Mouse (Mus musculus): ENCODE results near the gene Gm21119.
"Not testable (repeated sequence)": the region's sequence is repeated elsewhere in the genome, so short reads cannot be mapped to it uniquely, and the experiment has no call there.

Gm21119 gene
- long read RNA-seq, experiment 1 = 0 reads
- long read RNA-seq, experiment 2 = 0 reads

DNA sequence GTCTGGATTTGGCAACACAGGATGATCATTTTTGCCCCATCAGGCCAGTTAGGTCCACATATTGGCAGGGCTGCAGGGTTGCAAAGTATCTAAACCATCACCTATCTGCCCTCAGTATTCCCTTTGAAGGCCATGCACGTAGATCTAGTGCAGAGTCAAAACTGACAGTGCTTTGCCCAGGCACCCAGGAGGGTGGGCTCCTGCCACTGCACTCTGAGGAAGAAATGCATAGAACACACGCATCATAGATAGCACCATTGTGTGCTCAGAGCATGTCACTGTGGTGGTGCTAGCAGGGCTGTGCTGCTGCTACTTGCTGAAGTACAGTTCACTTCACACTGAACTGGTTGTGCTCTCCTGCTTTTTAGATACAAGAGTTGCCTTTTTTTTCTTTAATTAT is at the start of gene Gm21119:
Gm21119 (plus strand) TSS at position 301 of the 400 bp plus-strand sequence.
- intact Hi-C loops (cut with DNase I) = not testable (repeated sequence)

DNA sequence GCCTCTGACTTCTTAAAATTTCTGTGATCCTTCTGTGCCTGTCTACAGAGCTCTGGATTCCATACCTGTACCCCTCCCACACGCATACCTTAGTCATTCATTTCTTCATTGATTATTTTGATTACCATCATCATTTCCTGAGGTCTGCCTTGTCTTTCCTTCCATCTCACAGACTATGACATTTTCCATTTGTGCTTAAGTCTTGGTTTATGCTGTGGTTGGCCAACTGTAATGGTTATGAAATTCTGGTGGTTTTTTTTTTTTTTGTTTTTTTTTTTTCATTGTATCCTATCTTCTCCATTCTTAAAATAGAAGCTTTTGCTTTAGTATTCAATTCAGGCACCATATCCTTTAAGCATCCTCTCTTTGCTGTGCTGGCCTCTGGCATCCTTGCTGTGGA is 48.0 kb upstream of the Gm21119 start:
- intact Hi-C loops (cut with DNase I) = not testable (repeated sequence)

DNA sequence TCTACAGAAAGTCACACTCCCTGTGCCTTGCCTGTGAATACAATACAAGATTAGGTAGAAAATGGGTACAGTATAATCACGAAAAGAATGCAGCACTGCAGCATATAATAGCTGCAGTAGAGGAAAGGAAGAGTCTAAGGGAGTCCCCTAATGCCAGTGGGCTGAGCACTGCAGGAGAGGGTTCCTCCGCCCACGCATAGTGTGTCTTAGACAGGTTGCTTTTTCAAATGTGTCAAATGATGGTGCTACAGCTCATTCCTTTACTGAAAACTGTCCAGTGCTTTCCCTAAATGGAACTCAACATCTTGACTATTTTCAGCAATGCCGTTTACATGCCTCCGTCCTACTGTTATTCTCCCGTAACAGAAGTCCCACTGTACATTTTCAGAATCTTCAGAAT is 33.6 kb upstream of the Gm21119 start:
- intact Hi-C loops (cut with DNase I) = not testable (repeated sequence)

DNA sequence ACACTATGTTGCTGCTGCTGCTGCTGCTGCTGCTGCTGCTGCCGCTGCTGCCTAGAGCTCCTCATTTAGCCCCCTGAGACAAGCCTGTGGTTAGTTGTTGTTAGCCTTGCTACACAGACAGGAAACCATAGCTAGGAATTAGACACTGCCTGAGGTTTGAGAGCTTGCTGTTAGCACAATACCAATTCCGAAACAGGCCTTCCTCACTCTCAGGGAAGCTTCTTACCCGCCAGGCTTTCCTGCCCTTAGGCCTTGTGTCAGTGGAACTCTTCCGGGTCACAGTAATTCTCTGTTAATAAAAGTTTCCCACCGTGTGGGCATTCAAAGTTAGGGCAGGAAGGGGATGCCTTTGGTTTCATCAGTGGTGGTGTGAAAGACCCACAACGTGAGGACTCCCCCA is 31.9 kb upstream of the Gm21119 start:
- intact Hi-C loops (cut with DNase I) = not testable (repeated sequence)

DNA sequence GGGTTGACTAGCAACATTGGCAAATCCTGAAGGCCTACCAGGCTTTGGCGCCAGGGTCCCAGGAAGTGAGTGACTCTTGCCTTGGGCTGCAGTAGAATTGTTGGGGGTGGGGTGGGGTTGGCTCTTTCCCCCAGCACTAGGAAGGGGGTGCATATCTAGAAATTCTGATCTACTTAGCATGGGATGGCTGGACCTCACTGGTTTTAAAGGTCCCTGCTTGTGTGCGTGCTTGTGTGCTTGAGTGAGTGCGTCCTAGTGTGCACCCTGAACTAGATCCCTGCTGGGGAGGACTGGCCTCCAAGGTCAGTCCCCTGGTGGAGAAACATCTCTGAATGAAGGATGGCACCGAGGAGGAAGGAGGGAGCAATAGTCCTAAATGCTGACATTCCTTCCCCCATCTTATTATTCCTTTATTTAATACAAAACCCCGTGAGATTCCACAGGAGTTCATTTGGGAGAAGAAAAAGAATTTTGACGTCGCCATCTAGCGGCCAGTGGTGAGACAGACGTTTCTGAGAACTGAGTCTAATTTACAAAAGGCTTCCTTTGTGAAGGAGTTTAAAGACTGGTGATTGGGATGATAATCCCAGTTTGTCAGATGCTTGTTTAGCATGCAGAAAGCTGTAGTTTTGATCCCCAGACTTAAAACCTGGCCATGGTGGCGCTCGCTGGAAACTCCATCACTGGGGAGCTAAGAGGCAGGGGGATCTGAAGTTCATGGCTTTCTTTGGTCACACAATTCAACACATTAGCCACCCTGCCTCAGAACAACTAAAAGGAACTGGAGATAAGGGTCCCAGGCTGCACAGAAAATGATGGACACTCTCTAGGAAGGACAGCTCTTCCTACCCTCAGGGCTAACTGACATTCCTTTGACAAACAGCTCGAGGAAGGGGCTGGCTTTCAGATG is 26.2 kb upstream of the Gm21119 start:
- intact Hi-C loops (cut with DNase I) = not testable (repeated sequence)

DNA sequence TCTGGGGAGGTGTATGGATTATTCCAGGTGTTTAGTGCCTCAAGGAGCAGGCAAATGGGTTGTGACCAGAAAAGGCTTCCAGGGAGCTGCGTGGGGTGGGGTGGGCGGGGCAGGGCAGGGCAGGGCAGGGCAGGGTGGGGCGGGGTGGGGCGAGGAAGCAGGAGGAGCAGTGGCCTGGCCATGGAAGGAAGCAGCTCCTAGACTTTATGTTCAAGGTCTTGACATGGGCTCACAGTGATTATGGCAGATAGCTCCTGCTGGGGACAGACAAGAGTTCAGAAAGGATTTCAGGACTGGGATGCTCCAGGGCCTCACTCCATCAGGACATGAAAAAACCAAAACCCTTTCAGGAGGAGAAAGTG is 25.6 kb upstream of the Gm21119 start:
- intact Hi-C loops (cut with DNase I) = not testable (repeated sequence)

DNA sequence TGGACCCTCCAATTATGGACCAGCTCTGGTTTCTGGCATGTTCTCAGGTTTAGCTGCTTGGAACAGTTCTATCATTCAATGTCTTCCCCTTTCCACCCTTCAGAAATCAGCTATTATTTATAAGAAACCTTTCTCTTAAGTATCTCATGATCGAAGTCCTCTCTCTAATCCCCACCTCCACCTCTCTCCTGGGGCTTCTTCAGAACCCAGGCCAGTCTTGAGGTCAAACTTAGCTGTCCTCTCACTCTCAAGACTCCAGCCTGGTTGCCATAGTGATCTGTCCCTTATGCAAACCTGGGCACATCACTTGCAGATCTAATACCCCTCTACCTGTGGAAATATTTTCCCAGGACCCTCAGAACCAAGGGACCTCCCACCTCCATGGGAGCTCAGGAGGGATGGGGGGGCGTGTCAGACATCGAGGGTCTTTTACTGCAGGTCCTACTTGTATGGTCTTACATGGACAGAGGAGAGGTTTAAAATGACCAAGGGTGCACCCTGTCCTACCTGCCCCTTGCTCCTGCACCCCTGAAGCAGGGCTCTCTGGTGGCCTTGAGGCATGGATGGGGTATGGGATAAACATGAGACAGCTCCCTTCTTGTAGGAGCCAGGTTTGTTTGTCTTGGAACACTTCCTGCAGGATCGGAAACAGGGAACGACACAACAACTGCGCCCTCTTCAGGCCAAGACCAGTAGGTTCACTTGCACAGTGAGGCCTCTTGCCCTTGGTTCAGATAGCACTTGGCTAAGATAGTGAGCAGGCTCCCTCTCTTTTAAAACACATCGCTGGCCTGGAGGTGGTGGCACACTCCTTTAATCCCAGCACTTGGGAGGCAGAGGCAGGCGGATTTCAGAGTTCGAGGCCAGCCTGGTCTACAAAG is 24.4 kb upstream of the Gm21119 start:
- intact Hi-C loops (cut with DNase I) = not testable (repeated sequence)

DNA sequence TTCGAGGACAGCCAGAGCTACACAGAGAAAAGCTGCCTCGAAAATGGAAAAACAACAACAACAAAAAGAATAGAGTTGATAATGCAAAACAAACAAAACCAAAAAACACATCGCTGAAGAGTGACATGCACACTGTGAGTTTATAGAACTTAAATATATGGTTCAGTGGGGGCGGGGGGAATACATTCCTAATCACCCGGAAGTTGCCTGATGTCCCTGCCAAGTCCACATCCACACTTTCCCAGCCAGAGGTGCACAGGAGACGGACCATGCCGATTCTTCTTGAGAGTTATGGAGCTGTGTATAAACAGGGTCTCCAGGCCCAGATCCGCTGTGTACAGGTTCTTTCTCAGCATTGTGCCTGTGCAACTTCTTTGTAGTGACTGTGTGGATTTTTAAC is 23.7 kb upstream of the Gm21119 start:
- intact Hi-C loops (cut with DNase I) = not testable (repeated sequence)

DNA sequence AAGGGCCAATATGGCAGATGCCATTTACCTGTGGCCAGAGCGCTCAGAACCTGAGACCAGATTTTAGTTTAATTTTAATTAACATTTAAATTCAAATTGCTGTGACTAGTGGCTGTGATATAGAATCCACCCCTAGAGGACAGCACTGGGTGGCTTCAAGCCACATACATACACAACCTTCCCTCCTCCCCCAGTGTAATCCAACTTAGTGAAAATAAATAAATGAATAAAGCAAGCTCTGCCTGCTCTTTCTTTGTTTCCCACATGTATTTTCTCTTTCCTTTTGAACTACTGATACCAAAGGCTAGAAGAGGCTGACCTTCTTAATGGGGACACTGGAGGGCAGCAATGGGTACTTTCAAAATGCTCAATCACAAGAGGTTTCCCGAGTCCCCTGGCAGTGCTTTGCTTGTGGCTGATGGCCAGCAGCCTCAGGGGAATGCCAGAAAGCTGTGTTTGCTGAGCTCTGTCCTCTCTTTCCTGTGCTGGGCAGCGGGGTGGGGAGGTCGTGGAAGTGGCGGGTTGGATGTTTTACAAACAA is 21.9 kb upstream of the Gm21119 start:
- intact Hi-C loops (cut with DNase I) = not testable (repeated sequence)

DNA sequence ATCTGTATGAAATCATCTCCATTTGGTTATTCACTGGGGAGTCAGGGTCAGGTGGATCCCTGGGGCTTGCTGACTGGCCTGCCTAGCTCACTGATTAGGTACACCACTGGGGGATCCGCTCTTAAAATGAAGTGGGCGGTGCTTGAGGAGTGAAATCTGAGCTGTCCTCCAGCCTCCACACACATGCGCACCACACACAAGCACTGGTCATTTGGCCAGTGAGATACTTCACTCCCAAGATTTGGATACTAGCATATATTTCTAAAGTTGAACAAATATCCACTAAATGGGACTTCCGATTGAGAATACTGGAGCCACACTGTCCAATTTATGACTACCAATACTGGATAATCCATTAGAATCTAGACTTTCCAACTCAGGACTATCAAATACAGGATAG is 20.9 kb upstream of the Gm21119 start:
- intact Hi-C loops (cut with DNase I) = not testable (repeated sequence)

DNA sequence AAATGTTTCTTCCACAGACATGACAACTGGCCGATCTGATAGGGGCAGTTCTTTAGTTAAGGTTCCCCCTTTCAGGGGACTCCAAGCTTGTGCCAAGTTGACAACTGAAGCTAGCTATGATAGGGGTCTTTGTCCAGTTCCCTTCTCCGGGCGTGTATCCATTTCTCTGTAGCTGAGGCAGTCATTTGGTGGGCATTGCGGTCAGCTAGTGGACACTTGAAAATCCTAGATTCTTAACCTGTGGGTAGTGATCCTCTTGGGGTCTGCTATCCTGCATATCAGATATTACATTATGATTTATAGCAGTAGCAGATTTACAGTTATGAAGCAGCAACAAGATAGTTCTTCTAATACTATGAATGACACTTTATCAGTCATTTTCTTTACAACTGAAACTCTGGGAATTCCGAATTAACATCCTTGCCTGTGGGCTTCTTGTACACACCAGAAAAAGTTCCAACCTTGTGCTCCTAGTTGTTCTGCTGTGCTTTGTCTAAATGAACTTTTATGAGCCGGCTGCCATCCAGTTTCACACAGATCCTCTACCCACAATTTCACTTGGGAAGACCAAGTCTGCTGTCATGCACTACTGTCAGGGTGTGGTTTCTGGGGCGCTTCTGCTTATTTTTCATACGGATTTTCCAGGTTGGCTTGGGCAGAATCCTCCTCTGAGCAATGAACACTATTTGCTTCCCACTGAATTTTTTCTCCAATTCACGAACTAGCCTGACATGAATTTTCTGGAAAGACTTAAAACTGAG is 18.5 kb upstream of the Gm21119 start:
- intact Hi-C loops (cut with DNase I) = not testable (repeated sequence)

DNA sequence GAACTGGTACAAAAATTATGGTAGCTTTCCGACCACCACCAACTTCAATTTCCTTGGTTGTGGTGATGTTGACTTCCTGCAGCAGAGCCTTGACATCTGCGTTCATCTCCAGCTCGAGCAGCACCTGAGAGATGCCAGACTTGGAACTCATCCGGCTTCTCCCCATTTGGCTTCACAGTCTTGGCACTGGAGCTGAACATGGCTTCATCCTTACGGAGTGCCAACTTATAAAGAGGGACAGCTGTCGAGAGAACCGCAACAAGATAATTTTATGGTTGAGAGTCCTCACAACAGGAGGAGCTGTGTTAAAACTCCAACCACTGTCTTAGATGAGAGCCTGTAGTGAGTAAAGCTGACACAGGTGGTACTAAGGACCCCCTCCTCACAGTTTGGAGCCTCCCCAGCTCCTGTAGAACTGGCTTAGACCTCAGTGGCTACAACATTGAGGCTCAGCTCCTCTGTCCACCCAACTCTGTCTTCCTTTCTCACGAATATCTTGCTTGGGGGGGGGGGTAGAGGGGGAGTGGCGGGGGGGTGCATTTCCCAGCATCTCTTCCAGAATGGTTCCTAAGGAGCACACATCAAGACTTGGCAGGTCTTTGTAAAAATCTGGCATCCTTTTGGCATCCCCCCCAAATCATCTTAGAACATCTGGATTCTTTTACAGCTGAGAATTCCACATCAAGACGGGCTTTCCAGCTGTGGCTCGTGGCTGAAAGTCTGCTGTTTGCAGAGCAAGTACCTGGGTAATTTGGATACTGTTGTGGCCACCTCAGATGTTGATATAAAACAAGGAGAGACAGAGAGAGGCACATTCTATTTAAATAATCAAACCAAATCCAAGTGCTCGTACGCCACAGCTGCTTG is 17.6 kb upstream of the Gm21119 start:
- intact Hi-C loops (cut with DNase I) = not testable (repeated sequence)

DNA sequence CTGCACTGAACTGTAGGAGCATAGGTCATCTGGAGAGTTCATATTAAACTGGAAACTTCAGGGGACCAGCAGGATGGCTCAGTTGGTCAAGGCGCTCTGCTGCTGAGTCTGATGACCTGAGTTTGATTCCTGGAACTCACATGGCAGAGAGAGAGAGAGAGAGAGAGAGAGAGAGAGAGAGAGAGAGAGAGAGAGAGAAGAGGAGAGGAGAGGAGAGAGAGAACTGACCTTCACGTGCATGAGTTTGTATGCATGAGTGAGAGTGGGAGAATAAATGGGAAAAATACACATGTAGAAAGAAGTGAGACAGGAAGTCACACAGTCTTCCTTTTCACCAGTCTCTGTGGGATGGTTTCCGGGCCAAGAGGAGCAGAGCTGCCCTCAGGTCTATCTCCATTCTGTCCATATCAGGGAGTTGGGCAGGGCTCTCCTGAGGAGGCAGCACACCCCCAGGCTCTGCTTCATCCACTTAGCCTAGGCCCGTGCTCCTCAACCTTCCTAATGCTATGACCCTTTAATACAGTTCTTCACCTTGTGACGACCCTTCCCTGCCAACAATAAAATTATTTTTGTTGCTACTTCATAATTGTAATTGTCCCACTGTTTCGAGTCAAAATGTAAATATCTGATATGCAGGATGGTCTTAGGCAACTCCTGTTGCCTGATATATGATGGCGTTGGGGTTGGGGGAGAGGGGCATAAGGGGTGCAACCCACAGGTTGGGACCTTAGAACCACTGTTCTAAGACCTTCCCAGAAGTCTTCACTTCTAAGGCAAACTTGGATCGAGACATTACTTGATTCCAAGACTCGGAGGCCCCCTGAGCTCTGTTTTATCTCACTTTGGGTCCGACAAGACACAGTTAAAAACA is 16.2 kb upstream of the Gm21119 start:
- intact Hi-C loops (cut with DNase I) = not testable (repeated sequence)

DNA sequence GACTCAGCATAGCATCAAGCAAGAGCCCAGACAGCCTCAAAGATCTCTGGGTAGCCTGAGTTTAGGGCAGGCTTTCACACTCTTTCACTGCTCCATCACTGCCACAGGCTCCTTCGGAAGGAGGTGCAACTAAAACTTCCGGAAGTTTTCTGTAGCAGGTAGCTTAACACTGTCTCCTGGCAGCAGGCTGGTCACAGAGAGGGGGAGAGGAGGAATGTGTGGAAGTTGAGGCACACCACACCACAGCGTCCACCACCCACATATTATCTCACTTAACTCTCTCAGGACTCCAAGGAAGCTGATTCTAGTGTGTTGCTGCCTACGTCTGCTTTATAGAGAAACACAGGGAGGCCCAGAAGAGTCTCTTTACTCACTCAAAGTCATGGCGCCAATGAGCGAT is 15.4 kb upstream of the Gm21119 start:
- intact Hi-C loops (cut with DNase I) = not testable (repeated sequence)

DNA sequence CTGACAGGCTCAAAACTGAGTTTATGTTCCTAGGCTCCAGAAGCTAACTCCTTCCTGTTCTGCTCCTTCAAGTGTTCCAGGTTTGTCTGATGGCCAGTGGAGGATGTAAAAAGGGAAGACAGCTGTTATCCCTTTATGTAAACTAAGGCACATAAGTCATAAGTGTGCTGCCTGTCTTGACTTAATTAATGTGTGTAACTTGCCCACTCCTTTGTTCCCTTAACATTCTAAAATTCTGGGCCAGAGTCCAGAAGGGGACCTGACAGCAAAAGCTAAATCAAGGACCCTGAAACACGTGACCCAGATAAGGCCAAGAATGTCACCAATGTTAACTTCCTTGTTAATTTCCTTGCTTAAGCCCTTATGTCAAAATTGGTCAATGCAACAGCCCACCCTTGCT is 3.9 kb upstream of the Gm21119 start:
- intact Hi-C loops (cut with DNase I) = not testable (repeated sequence)

DNA sequence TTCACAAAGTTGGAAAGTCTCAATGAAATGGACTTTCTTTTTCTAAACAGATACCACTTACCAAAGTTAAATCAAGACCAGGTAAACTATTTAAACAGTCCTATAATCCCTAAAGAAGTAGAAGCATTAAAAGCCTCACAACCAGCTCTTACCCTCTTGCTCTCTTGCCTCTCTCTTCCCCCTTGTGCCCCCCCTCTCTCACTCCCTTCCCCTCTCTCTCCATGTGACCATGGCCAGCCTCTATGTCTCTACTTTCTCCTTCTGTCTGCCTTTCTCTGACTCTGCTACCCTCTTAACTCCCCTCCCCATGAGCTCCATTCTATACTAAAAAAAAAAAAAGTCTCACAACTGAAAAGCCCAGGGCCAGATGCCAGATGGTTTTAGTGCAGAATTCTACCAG is 2.0 kb upstream of the Gm21119 start:
- intact Hi-C loops (cut with DNase I) = not testable (repeated sequence)

DNA sequence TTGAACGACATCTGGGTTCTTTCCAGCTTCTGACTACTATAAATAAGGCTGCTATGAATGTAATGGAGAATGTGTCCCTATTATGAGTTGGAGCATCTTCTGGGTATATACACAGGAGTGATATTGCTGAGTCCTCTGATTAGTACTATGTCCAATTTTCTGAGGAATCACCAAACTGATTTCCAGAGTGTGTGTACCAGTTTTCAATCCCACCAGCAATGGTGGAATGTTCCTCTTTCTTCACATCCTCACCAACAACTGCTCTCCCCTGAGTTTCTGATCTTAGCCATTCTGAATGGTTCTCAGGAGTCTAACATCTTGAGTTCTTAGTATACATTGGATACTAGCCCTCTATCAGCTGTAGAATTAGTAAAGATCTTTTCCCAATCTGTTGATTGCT is 16.0 kb downstream of the Gm21119 start:
- intact Hi-C loops (cut with DNase I) = not testable (repeated sequence)

DNA sequence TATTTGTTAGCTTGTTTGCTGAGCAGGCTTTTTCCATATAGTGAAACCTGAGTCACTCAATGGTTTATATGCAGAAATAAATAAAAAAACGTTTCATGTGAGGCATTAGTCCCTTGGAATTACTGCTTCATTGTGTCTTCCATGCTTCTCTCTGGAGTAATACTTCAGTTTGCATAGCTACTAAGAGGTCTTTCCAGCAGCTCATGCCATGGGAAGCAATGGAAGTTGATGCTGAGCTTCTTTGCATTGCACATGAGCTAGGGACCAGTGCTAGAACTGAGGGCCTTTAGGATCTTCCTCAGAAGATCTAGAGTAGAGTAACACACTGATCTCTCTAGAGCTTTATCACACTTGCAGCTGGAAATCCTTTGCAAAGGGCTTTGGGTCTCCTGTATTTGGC is 23.2 kb downstream of the Gm21119 start:
- intact Hi-C loops (cut with DNase I) = not testable (repeated sequence)

DNA sequence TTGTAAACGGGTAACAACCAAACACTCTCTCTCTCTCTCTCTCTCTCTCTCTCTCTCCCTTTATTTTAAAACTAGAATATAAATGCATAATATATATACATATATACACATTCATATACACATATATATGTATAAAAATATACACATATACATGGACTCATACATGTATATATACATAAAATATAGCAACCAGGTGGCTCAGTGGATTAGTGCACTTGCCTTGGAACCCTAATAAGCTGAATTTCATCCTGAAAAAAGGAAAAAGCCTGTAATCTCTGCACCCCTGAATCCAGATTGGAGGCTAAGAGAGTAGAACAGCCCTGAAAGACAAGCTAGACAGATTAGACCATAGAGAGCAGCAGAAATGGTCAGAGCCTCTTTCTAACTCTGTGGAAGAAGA is 28.8 kb downstream of the Gm21119 start:
- intact Hi-C loops (cut with DNase I) = not testable (repeated sequence)
